Mouse (Mus musculus) heart, embryonic 14.5 days (tissue): ENCODE results near the gene Naip6. TPM values are rescaled to one million over a fixed set of nuclear protein-coding genes. Genes with fewer than 3 reads are reported as not detected.
"Not testable (repeated sequence)": the region's sequence is repeated elsewhere in the genome, so short reads cannot be mapped to it uniquely, and the experiment has no call there.

Experiments
- ATAC-seq: fragments of 200-750 bp; cut with Nextera tagmentation; 2 replicates; pipeline ENCODE4 v1.8.0; 2017; ENCODE audit warnings: low read depth, moderate TSS enrichment; ENCODE audit not compliant: insufficient number of reproducible peaks, insufficient read depth, low FRiP score
- H3K27ac ChIP-seq, 2 experiments: fragments of 200-500 bp in 1 of 2; fragments of 300-500 bp in 1 of 2; sonication (generic) in 1 of 2; replicated peaks in 1 of 2; 2 replicates each; pipeline ENCODE4 v1.5.1; 2012 to 2014; ENCODE audit warnings: low read depth in 2 of 2, low read length in 2 of 2, control low read depth in 1 of 2, mild to moderate bottlenecking in 1 of 2, mixed read lengths in 1 of 2; ENCODE audit not compliant: control insufficient read depth in 1 of 2, insufficient read depth in 1 of 2
- H3K27me3 ChIP-seq: fragments of 300-500 bp; sonication (generic); 2 replicates; pipeline ENCODE4 v1.6.1; 2014; ENCODE audit warnings: mild to moderate bottlenecking, low read length, control low read depth; ENCODE audit not compliant: control insufficient read depth, insufficient read depth
- H3K36me3 ChIP-seq: fragments of 300-500 bp; sonication (generic); 2 replicates; pipeline ENCODE4 v1.6.1; 2014; ENCODE audit warnings: mild to moderate bottlenecking, control low read depth, low read length, mixed read lengths; ENCODE audit not compliant: control insufficient read depth, insufficient read depth
- H3K4me1 ChIP-seq, 2 experiments: fragments of 200-500 bp in 1 of 2; fragments of 300-500 bp in 1 of 2; sonication (generic) in 1 of 2; 2 replicates each; pipeline ENCODE4 v1.6.1; 2012 to 2014; ENCODE audit warnings: low read length in 2 of 2, control low read depth in 1 of 2, mixed read lengths in 1 of 2; ENCODE audit not compliant: control insufficient read depth in 2 of 2, insufficient read depth in 2 of 2
- H3K4me2 ChIP-seq: fragments of 300-500 bp; sonication (generic); 2 replicates; pipeline ENCODE4 v1.6.1; 2014; ENCODE audit warnings: mild to moderate bottlenecking, low read length
- H3K4me3 ChIP-seq, 2 experiments: fragments of 200-500 bp in 1 of 2; fragments of 300-500 bp in 1 of 2; sonication (generic) in 1 of 2; 2 replicates each; pipeline ENCODE4 v1.5.1; 2012 to 2014; ENCODE audit warnings: low read length in 2 of 2, mild to moderate bottlenecking in 2 of 2, control low read depth in 1 of 2, low read depth in 1 of 2, moderate library complexity in 1 of 2; ENCODE audit not compliant: control insufficient read depth in 1 of 2, insufficient read depth in 1 of 2
- H3K9ac ChIP-seq: fragments of 300-500 bp; sonication (generic); 2 replicates; pipeline ENCODE4 v1.6.1; 2014; ENCODE audit warnings: mild to moderate bottlenecking, low read length
- H3K9me3 ChIP-seq: fragments of 300-500 bp; sonication (generic); 2 replicates; pipeline ENCODE4 v1.6.1; 2016; ENCODE audit warnings: low read length, control low read depth; ENCODE audit not compliant: control insufficient read depth
- WGBS: fragments of 180-500 bp; shearing (Covaris S2); extraction: QIAGEN DNeasy Blood & Tissue Kit; methylation state at CpG from one replicate; pipeline ENCODE4 v1.1.7; 2014; 5-methylcytosine and 5-hydroxymethylcytosine counted together
- polyA plus RNA-seq: library from polyadenylated mRNA; unstranded; fragments of >200 nt; fragmentation: Nextera tagmentation; extraction: Ambion mirVana; gene quantifications from 2 replicates; pipeline ENCODE4 v1.2.1, GENCODE M21; 2014

The Naip6 gene
- 0.08 and 0.20 TPM in 2 replicates for polyA plus RNA-seq

GRCm38 (mm10) chr13:100317256-100317893 is at the start of gene Naip6:
Gene Naip6, minus strand, starts transcription at chr13:100317674.
- H3K9me3 ChIP-seq, H3K9ac ChIP-seq, H3K4me2 ChIP-seq, H3K27me3 ChIP-seq, H3K36me3 ChIP-seq, H3K4me1 ChIP-seq, ATAC-seq, H3K4me3 ChIP-seq, H3K27ac ChIP-seq: not testable (repeated sequence)
- WGBS, result 60% methylated on average over 5 of the region's 6 CpGs

GRCm38 (mm10) chr13:100352315-100352714 is 34.8 kb upstream of the Naip6 start:
- ATAC-seq, H3K4me2 ChIP-seq, H3K9ac ChIP-seq, H3K36me3 ChIP-seq, H3K27me3 ChIP-seq, H3K4me3 ChIP-seq, H3K9me3 ChIP-seq, H3K4me1 ChIP-seq, H3K27ac ChIP-seq: not testable (repeated sequence)
- 70% methylated on average over 2 of the region's 2 CpGs for WGBS

GRCm38 (mm10) chr13:100349510-100350173 is 32.2 kb upstream of the Naip6 start:
- H3K27ac ChIP-seq, H3K4me2 ChIP-seq, H3K9ac ChIP-seq, H3K4me3 ChIP-seq, H3K27me3 ChIP-seq, H3K4me1 ChIP-seq, ATAC-seq, H3K36me3 ChIP-seq, H3K9me3 ChIP-seq: not testable (repeated sequence)
- 42% methylated on average over 1 of the region's 2 CpGs for WGBS

GRCm38 (mm10) chr13:100341822-100342221 is 24.3 kb upstream of the Naip6 start:
- WGBS, result 34% methylated on average over 2 of the region's 2 CpGs
- Histone ChIP-seq H3K9me3 (no peaks in the 10 kb centered on the region), H3K4me2 (no peak overlapping the region), H3K9ac (no peak overlapping the region), H3K4me3 (no peak overlapping the region), H3K27ac (no peak overlapping the region), H3K36me3 (no peaks in the 10 kb centered on the region), H3K27me3 (no peaks in the 10 kb centered on the region), H3K4me1 (no peaks in the 10 kb centered on the region)
- ATAC-seq, result no peak

GRCm38 (mm10) chr13:100331728-100332127 is 14.3 kb upstream of the Naip6 start:
- not testable (repeated sequence) for H3K27me3 ChIP-seq, H3K9me3 ChIP-seq, H3K4me3 ChIP-seq, ATAC-seq, H3K4me2 ChIP-seq, H3K36me3 ChIP-seq, H3K27ac ChIP-seq, H3K9ac ChIP-seq, H3K4me1 ChIP-seq
- WGBS, result 22% methylated on average over 5 of the region's 5 CpGs

- H3K4me2 ChIP-seq, ATAC-seq: not testable (repeated sequence)
Observed at GRCm38 (mm10) chr13:100328899-100329298, 11.4 kb upstream of the Naip6 start.

GRCm38 (mm10) chr13:100328029-100328428 is 10.6 kb upstream of the Naip6 start:
- WGBS, result 61% methylated on average over 2 of the region's 2 CpGs
- not testable (repeated sequence) for H3K4me1 ChIP-seq, H3K27ac ChIP-seq, ATAC-seq, H3K36me3 ChIP-seq, H3K4me2 ChIP-seq, H3K27me3 ChIP-seq, H3K9me3 ChIP-seq, H3K9ac ChIP-seq, H3K4me3 ChIP-seq

More at GRCm38 (mm10) chr13:100328899-100329298, 11.4 kb upstream of the Naip6 start:
- not testable (repeated sequence) for H3K4me3 ChIP-seq, H3K9ac ChIP-seq, H3K9me3 ChIP-seq, H3K4me1 ChIP-seq, H3K27me3 ChIP-seq, H3K27ac ChIP-seq, H3K36me3 ChIP-seq
- 22% methylated on average over 1 of the region's 1 CpGs for WGBS
